Mouse (Mus musculus) forebrain, embryonic 12.5 days (tissue): ENCODE measurements around the gene Mtmr11. TPM values are rescaled to one million over a fixed set of nuclear protein-coding genes. Genes with fewer than 3 reads are reported as not detected.
"Not testable (repeated sequence)": the region's sequence is repeated elsewhere in the genome, so short reads cannot be mapped to it uniquely, and the experiment has no call there.

Source experiments
- ATAC-seq: fragments of 200-750 bp; cut with Nextera tagmentation; 2 replicates; pipeline ENCODE4 v1.8.0; 2017; ENCODE audit warnings: moderate TSS enrichment; ENCODE audit not compliant: low FRiP score
- H3K27ac ChIP-seq: fragments of 300-500 bp; sonication (generic); 2 replicates; pipeline ENCODE4 v1.5.1; 2016; ENCODE audit warnings: mild to moderate bottlenecking
- H3K27me3 ChIP-seq: fragments of 300-500 bp; sonication (generic); 2 replicates; pipeline ENCODE4 v1.6.1; 2016; ENCODE audit warnings: mild to moderate bottlenecking
- H3K36me3 ChIP-seq: fragments of 300-500 bp; sonication (generic); replicated peaks from 2 replicates; pipeline ENCODE4 v1.6.1; 2016; ENCODE audit warnings: mild to moderate bottlenecking
- H3K4me1 ChIP-seq: fragments of 300-500 bp; sonication (generic); 2 replicates; pipeline ENCODE4 v1.6.1; 2016
- H3K4me2 ChIP-seq: fragments of 300-500 bp; sonication (generic); 2 replicates; pipeline ENCODE4 v1.6.1; 2016; ENCODE audit warnings: mild to moderate bottlenecking, moderate library complexity
- H3K4me3 ChIP-seq: fragments of 300-500 bp; sonication (generic); replicated peaks from 2 replicates; pipeline ENCODE4 v1.5.1; 2016; ENCODE audit warnings: mild to moderate bottlenecking
- H3K9ac ChIP-seq: fragments of 300-500 bp; sonication (generic); 2 replicates; pipeline ENCODE4 v1.6.1; 2016; ENCODE audit warnings: mild to moderate bottlenecking
- H3K9me3 ChIP-seq: fragments of 300-500 bp; sonication (generic); 2 replicates; pipeline ENCODE4 v1.6.1; 2016
- WGBS: fragments of 180-500 bp; shearing (Covaris S2); methylation state at CpG from one replicate; pipeline ENCODE4 v1.1.7; 2016; 5-methylcytosine and 5-hydroxymethylcytosine counted together
- polyA plus RNA-seq: library from polyadenylated mRNA; unstranded; fragments of >200 nt; fragmentation: Nextera tagmentation; extraction: Ambion mirVana; gene quantifications from 2 replicates; pipeline ENCODE4 v1.2.1, GENCODE M21; 2016

Mtmr11 gene
- polyA plus RNA-seq, 1 experiment from 2014 or later: 17.8 TPM

DNA sequence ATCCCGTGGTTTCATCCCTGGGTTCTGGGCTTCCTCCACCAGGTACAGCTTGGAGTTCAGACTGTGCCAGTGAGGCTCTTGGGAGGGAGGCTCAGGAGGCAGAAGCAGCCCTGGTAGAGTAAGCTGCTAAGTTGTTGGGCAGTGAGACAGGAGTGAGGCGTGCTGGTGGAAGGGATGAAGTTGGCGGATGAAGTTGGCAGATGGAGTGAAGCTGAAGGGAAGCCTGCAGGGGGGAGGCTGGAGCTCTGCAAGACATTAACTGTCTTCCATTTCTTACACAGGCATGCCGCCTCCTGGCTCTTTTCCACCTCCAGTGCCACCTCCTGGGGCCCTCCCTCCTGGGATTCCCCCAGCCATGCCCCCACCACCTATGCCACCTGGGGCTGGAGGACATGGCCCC, 12.2 kb downstream of the Mtmr11 start:
- not testable (repeated sequence) for H3K4me3 ChIP-seq, H3K9ac ChIP-seq, H3K27me3 ChIP-seq, H3K9me3 ChIP-seq, ATAC-seq, H3K27ac ChIP-seq
- H3K4me1 ChIP-seq: peaks cover 37% of the 10 kb centered on the region
- peaks cover 59% of the 10 kb centered on the region for H3K36me3 ChIP-seq
- 88% methylated on average over 4 of the region's 4 CpGs for WGBS
- peak overlapping the region; percentile 94 for H3K4me2 ChIP-seq

DNA sequence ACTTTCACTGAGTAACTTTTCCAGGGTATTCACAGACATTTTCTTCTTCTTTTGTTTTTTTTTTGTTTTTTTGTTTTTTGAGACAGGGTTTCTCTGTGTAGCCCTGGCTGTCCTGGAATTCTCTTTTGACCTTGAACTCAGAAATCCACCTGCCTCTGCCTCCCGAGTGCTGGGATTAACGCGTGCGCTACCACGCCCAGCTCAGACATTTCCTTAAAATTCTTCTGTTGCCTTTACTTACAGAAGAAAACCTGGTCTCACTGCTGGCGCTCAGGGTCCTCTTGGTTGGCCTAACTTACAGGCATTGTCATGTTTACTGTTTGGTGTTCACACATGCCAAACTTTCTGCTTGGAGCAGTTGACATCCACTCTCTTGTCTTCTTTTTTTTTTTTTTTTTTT, 13.4 kb downstream of the Mtmr11 start:
- H3K4me2 ChIP-seq: no peak overlapping the region
- peaks cover 36% of the 10 kb centered on the region for H3K4me1 ChIP-seq
- no peak overlapping the region for H3K9ac ChIP-seq
- H3K4me3 ChIP-seq: no peak overlapping the region
- H3K27ac ChIP-seq: no peak overlapping the region
- no peaks in the 10 kb centered on the region for H3K27me3 ChIP-seq
- WGBS: 93% methylated on average over 6 of the region's 6 CpGs
- ATAC-seq: no peak
- H3K9me3 ChIP-seq: no peaks in the 10 kb centered on the region
- peaks cover 49% of the 10 kb centered on the region for H3K36me3 ChIP-seq

- Histone ChIP-seq H3K27me3 (peaks cover 5% of the 10 kb centered on the region; the same call in 1 of the 2 replicates), H3K4me2 (no peak overlapping the region), H3K4me3 (no peak overlapping the region), H3K9ac (no peak overlapping the region), H3K27ac (no peak overlapping the region), H3K9me3 (no peaks in the 10 kb centered on the region), H3K4me1 (peaks cover 41% of the 10 kb centered on the region), H3K36me3 (peaks cover 46% of the 10 kb centered on the region)
- WGBS: 93% methylated on average over 4 of the region's 4 CpGs
- no peak for ATAC-seq
Observed at GRCm38 (mm10) chr3:96178427-96178826, 16.6 kb downstream of the Mtmr11 start.

DNA sequence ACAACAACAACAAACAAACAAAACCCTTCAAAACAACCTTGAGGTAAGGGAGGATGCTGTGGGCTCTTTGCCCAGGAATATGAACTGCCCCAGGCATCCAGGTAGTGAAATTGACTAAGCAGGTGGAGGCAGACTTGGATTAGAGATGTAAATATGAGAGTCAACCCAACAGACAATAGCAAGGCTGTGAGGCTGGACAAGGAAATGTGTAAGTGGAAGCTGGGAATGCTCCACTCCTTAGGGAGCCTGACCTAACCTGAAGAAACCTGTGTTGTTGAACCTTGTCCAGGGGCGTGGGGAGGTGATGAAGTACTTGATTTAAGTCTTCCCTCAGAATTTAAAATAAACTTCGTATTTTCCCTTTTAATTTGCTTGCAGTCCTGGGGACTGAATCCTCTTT, 17.1 kb downstream of the Mtmr11 start:
- no peak overlapping the region for H3K9ac ChIP-seq
- H3K9me3 ChIP-seq: no peaks in the 10 kb centered on the region
- no peak overlapping the region for H3K27ac ChIP-seq
- WGBS: 78% methylated on average over 2 of the region's 2 CpGs
- H3K36me3 ChIP-seq: peaks cover 45% of the 10 kb centered on the region
- peaks cover 37% of the 10 kb centered on the region for H3K4me1 ChIP-seq
- no peak for ATAC-seq
- H3K4me2 ChIP-seq: no peak overlapping the region
- no peak overlapping the region for H3K4me3 ChIP-seq
- peaks cover 5% of the 10 kb centered on the region; the same call in 1 of the 2 replicates for H3K27me3 ChIP-seq

DNA sequence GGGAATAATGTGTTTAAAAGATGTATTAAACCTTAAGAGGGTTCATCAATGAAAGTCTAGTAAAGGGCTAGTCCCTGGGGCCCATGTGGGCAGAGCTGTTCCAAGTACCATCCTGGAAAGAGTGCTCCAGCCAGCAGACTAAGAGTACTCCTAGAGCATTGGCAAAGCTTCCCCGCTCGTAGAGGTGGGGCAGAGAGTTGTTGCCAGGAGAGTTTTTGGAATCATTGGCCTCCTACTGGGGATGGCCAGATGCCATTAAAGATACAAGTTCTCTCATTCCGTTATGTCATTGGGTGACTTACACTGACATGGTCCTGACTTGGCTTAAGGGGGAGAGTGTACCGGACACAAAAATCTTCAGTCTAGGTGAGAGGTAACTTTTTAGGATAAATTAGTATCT, 17.7 kb downstream of the Mtmr11 start:
- ATAC-seq: no peak
- H3K27me3 ChIP-seq: peaks cover 5% of the 10 kb centered on the region; the same call in 1 of the 2 replicates
- peaks cover 39% of the 10 kb centered on the region for H3K36me3 ChIP-seq
- 0 out of 2 replicates have a peak overlapping the region, but pooled peaks have one; percentile 15 for H3K27ac ChIP-seq
- no peak overlapping the region for H3K4me2 ChIP-seq
- no peak overlapping the region for H3K9ac ChIP-seq
- H3K9me3 ChIP-seq: no peaks in the 10 kb centered on the region
- H3K4me3 ChIP-seq: no peak overlapping the region
- 70% methylated on average over 4 of the region's 4 CpGs for WGBS
- H3K4me1 ChIP-seq: peaks cover 31% of the 10 kb centered on the region

- peak; percentile 62 for ATAC-seq
- H3K27ac ChIP-seq: peak within 1 kb of the TSS; percentile 71
- WGBS: 0% methylated on average over 15 of the region's 23 CpGs
Observed at GRCm38 (mm10) chr3:96180727-96181477, 19.1 kb downstream of the Mtmr11 start, which contains the start of gene Sv2a. Sv2a (plus strand) TSS chr3:96181151.

DNA sequence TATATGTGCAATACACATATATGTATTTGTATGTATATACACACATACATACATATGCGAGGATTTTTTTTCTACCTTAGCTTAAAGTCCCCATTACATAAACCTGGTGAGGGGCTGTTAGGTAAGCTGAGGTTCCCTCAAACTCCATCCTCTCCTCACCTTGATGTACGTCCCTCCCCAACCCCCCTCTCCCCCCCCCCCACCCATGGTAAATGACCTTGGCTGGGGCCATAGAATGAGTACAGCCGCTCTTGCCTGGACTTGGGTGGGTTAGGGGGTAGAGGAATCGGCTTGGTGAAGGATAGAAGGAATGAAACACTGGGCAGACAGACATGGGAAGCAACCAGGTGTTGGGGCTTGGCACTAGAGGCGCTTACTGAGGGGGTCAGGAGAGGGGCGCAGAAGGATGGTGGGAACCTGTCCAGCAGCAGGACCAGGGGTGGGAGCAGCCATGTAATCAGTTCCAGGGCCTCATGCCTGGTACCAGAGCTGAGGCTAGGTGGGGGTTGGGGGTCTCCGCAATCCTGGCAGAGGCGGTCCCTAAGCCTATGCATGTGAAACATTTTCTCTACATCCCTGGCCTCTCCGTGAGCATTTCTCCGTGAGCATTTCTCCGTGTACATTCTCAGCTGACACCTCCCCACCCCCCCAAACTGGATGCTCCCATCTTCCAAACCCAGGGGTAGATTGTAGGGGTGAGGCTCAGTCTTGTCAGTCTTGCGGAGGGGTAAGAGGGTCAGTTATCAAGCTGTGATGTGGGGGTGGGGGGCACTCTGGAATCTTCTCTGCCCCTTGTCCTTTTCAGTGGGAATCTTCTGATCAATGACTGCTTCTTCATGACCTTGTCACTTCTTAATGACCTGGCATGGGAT, 19.9 kb downstream of the Mtmr11 start:
- H3K9me3 ChIP-seq: no peaks in the 10 kb centered on the region
- peak overlapping the region; percentile 83 for H3K4me2 ChIP-seq
- peak overlapping the region; percentile 42; the same call in 1 of the 2 replicates for H3K27ac ChIP-seq
- WGBS: 46% methylated on average over 12 of the region's 12 CpGs
- peaks cover 26% of the 10 kb centered on the region for H3K4me1 ChIP-seq
- peaks cover 5% of the 10 kb centered on the region; the same call in 1 of the 2 replicates for H3K27me3 ChIP-seq
- H3K9ac ChIP-seq: peak overlapping the region; percentile 73
- peak overlapping the region; percentile 56 for H3K4me3 ChIP-seq
- ATAC-seq: peak; percentile 42
- H3K36me3 ChIP-seq: peaks cover 22% of the 10 kb centered on the region

More at GRCm38 (mm10) chr3:96180727-96181477, 19.1 kb downstream of the Mtmr11 start, which contains the start of gene Sv2a:
- H3K9me3 ChIP-seq: no peaks in the 10 kb centered on the region
- H3K4me3 ChIP-seq: peak within 1 kb of the TSS; percentile 56
- peaks cover 30% of the 10 kb centered on the region for H3K36me3 ChIP-seq
- peak within 1 kb of the TSS; percentile 83 for H3K4me2 ChIP-seq
- peak within 1 kb of the TSS; percentile 73 for H3K9ac ChIP-seq
- peaks cover 5% of the 10 kb centered on the region; the same call in 1 of the 2 replicates for H3K27me3 ChIP-seq
- peaks cover 26% of the 10 kb centered on the region for H3K4me1 ChIP-seq

- H3K9ac ChIP-seq: no peak overlapping the region
- no peak overlapping the region for H3K27ac ChIP-seq
- H3K27me3 ChIP-seq: peaks cover 5% of the 10 kb centered on the region; the same call in 1 of the 2 replicates
- H3K9me3 ChIP-seq: no peaks in the 10 kb centered on the region
- 29% methylated on average over 4 of the region's 4 CpGs for WGBS
- H3K36me3 ChIP-seq: peaks cover 18% of the 10 kb centered on the region
- H3K4me1 ChIP-seq: peaks cover 26% of the 10 kb centered on the region
- ATAC-seq: no peak
- peak overlapping the region; percentile 83 for H3K4me2 ChIP-seq
- peak overlapping the region; percentile 56; the same call in 1 of the 2 replicates for H3K4me3 ChIP-seq
Observed at GRCm38 (mm10) chr3:96182382-96182776, 20.6 kb downstream of the Mtmr11 start.

DNA sequence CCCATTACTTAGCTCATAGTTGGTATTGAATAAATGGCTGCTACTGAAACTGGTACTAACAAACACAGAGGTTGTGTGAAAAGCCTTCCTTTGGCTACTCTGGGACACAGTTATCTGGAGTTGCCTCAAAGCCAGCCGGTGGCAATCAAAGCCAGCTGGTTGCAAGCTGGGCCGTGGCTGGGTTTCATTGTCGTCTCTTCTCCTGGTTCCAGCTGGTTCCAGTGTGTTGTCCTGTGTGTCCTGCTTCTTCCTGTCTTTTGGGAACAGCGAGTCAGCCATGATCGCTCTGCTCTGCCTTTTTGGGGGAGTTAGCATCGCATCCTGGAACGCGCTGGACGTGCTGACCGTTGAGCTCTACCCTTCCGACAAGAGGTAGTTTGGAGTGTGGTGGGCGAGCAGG, 31.2 kb downstream of the Mtmr11 start:
- ATAC-seq: no peak
- WGBS: 70% methylated on average over 12 of the region's 12 CpGs

DNA sequence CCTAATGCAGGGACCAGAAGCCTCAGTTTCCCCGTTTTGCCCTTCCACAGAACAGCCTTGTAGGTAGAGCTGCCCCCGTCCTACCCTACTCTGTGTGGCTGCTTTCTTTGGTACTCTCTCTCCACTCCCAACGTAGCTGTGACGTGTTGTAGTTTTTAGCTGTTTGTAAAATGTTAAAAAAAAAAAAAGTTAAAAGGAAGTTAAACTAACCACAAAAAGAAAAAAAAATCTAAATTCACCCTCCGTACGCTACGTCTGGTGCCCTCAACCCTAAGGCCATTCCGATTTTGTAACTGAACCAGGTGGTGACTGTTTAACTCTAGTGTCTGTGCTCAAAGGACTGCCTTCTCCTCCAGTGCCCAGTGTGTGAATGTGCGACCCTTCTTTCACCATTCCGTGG, 33.2 kb downstream of the Mtmr11 start:
- Histone ChIP-seq H3K4me3 (no peak overlapping the region), H3K4me1 (peaks cover 14% of the 10 kb centered on the region), H3K27me3 (peaks cover 10% of the 10 kb centered on the region), H3K9me3 (peaks cover 4% of the 10 kb centered on the region; the same call in 1 of the 2 replicates), H3K36me3 (peaks cover 4% of the 10 kb centered on the region; the same call in 1 of the 2 replicates), H3K27ac (no peak overlapping the region), H3K4me2 (no peak overlapping the region), H3K9ac (no peak overlapping the region)
- WGBS: 90% methylated on average over 10 of the region's 10 CpGs
- no peak for ATAC-seq

More for the DNA sequence above, 31.2 kb downstream of the Mtmr11 start:
- no peak overlapping the region for H3K4me2 ChIP-seq
- H3K27ac ChIP-seq: 0 out of 2 replicates have a peak overlapping the region, but pooled peaks have one; percentile 13
- peaks cover 4% of the 10 kb centered on the region; the same call in 1 of the 2 replicates for H3K36me3 ChIP-seq
- peaks cover 4% of the 10 kb centered on the region; the same call in 1 of the 2 replicates for H3K9me3 ChIP-seq
- no peaks in the 10 kb centered on the region; the same call in 1 of the 2 replicates for H3K27me3 ChIP-seq
- no peak overlapping the region for H3K9ac ChIP-seq
- H3K4me1 ChIP-seq: peaks cover 11% of the 10 kb centered on the region
- no peak overlapping the region for H3K4me3 ChIP-seq

GRCm38 (mm10) chr3:96195616-96196313, 34.0 kb downstream of the Mtmr11 start:
- WGBS: 94% methylated on average over 11 of the region's 11 CpGs
- Histone ChIP-seq H3K9ac (no peak overlapping the region), H3K27me3 (peaks cover 10% of the 10 kb centered on the region), H3K4me1 (peaks cover 14% of the 10 kb centered on the region), H3K9me3 (peaks cover 4% of the 10 kb centered on the region; the same call in 1 of the 2 replicates), H3K27ac (no peak overlapping the region), H3K36me3 (peaks cover 4% of the 10 kb centered on the region; the same call in 1 of the 2 replicates), H3K4me2 (peak overlapping the region; percentile 94; the same call in 1 of the 2 replicates), H3K4me3 (no peak overlapping the region)
- ATAC-seq: no peak
